Mouse (Mus musculus) limb, embryonic 11.5 days (tissue): ENCODE data around the gene Amigo1. TPM values are rescaled to one million over a fixed set of nuclear protein-coding genes. Genes with fewer than 3 reads are reported as not detected.

Experiments used
- ATAC-seq: fragments of 200-750 bp; cut with Nextera tagmentation; 2 replicates; pipeline ENCODE4 v1.8.0; 2017; ENCODE audit warnings: low read depth; ENCODE audit not compliant: insufficient number of reproducible peaks, low FRiP score, low TSS enrichment
- DNase-seq: peaks from one replicate; pipeline ENCODE4 v3.0.0-alpha.2; 2015; ENCODE audit warnings: low spot score
- H3K27ac ChIP-seq: fragments of 300-500 bp; sonication (generic); replicated peaks from 2 replicates; pipeline ENCODE4 v1.5.1; 2014; ENCODE audit warnings: low read depth, mild to moderate bottlenecking, low read length
- H3K27me3 ChIP-seq: fragments of 300-500 bp; sonication (generic); 2 replicates; pipeline ENCODE4 v1.6.1; 2014; ENCODE audit warnings: mild to moderate bottlenecking, low read length, mixed read lengths; ENCODE audit not compliant: control insufficient read depth, insufficient read depth
- H3K36me3 ChIP-seq: fragments of 300-500 bp; sonication (generic); 2 replicates; pipeline ENCODE4 v1.6.1; 2014; ENCODE audit warnings: mild to moderate bottlenecking, low read length, moderate library complexity, mixed read lengths; ENCODE audit not compliant: control insufficient read depth, insufficient read depth
- H3K4me1 ChIP-seq: fragments of 300-500 bp; sonication (generic); 2 replicates; pipeline ENCODE4 v1.6.1; 2014; ENCODE audit warnings: low read length, mixed read lengths; ENCODE audit not compliant: control insufficient read depth, insufficient read depth
- H3K4me2 ChIP-seq: fragments of 300-500 bp; sonication (generic); 2 replicates; pipeline ENCODE4 v1.6.1; 2014; ENCODE audit warnings: low read depth, mild to moderate bottlenecking, moderate library complexity; ENCODE audit not compliant: severe bottlenecking
- H3K4me3 ChIP-seq: fragments of 300-500 bp; sonication (generic); 2 replicates; pipeline ENCODE4 v1.5.1; 2014; ENCODE audit warnings: low read depth, low read length
- H3K9ac ChIP-seq: fragments of 300-500 bp; sonication (generic); 2 replicates; pipeline ENCODE4 v1.6.1; 2014; ENCODE audit warnings: mild to moderate bottlenecking, low read length
- H3K9me3 ChIP-seq: fragments of 300-500 bp; sonication (generic); 2 replicates; pipeline ENCODE4 v1.6.1; 2016; ENCODE audit warnings: low read length; ENCODE audit not compliant: control insufficient read depth
- WGBS: fragments of 180-500 bp; shearing (Covaris S2); extraction: QIAGEN DNeasy Blood & Tissue Kit; methylation state at CpG from one replicate; pipeline ENCODE4 v1.1.7; 2014; 5-methylcytosine and 5-hydroxymethylcytosine counted together
- polyA plus RNA-seq: library from polyadenylated mRNA; unstranded; fragments of >200 nt; fragmentation: Nextera tagmentation; extraction: Ambion mirVana; gene quantifications from 2 replicates; pipeline ENCODE4 v1.2.1, GENCODE M21; 2014

Amigo1 gene
- polyA plus RNA-seq, 1 experiment from 2014 or later: 2.7 TPM

GRCm38 (mm10) chr3:108210771-108211139 lies 24.6 kb downstream of the Amigo1 start, which contains the start of gene Atxn7l2:
TSS of gene Atxn7l2 (minus strand) at chr3:108210934.
- WGBS: 0% methylated on average over 14 of the region's 14 CpGs
- H3K4me2 ChIP-seq: peak within 1 kb of the TSS; percentile 95
- peaks cover 12% of the 10 kb centered on the region for H3K4me1 ChIP-seq
- peak within 1 kb of the TSS; percentile 61 for H3K4me3 ChIP-seq
- H3K27ac ChIP-seq: peak within 1 kb of the TSS; percentile 80
- no peaks in the 10 kb centered on the region for H3K27me3 ChIP-seq
- peak within 1 kb of the TSS; percentile 86 for H3K9ac ChIP-seq
- peaks cover 9% of the 10 kb centered on the region; the same call in 1 of the 2 replicates for H3K36me3 ChIP-seq
- ATAC-seq: peak; percentile 81
- H3K9me3 ChIP-seq: no peaks in the 10 kb centered on the region
- no peak for DNase-seq

GRCm38 (mm10) chr3:108211845-108212244 lies 25.7 kb downstream of the Amigo1 start:
- peaks cover 5% of the 10 kb centered on the region; the same call in 1 of the 2 replicates for H3K36me3 ChIP-seq
- H3K27ac ChIP-seq: no peak overlapping the region
- no peak overlapping the region for H3K4me3 ChIP-seq
- no peak overlapping the region for H3K9ac ChIP-seq
- no peak for ATAC-seq
- no peak for DNase-seq
- H3K4me1 ChIP-seq: peaks cover 12% of the 10 kb centered on the region
- H3K4me2 ChIP-seq: no peak overlapping the region
- H3K9me3 ChIP-seq: no peaks in the 10 kb centered on the region
- WGBS: 87% methylated on average over 6 of the region's 6 CpGs
- H3K27me3 ChIP-seq: no peaks in the 10 kb centered on the region

GRCm38 (mm10) chr3:108212406-108212805 lies 26.3 kb downstream of the Amigo1 start:
- 80% methylated on average over 8 of the region's 8 CpGs for WGBS
- H3K36me3 ChIP-seq: peaks cover under 1% of the 10 kb centered on the region; the same call in 1 of the 2 replicates
- ATAC-seq (no peak), DNase-seq (no peak)
- no peak overlapping the region for H3K4me2 ChIP-seq
- H3K4me1 ChIP-seq: peaks cover 12% of the 10 kb centered on the region
- H3K27ac ChIP-seq: no peak overlapping the region
- H3K4me3 ChIP-seq: no peak overlapping the region
- no peak overlapping the region for H3K9ac ChIP-seq
- H3K27me3 ChIP-seq: no peaks in the 10 kb centered on the region
- H3K9me3 ChIP-seq: no peaks in the 10 kb centered on the region

GRCm38 (mm10) chr3:108214734-108215133 lies 28.6 kb downstream of the Amigo1 start:
- peaks cover 3% of the 10 kb centered on the region; the same call in 1 of the 2 replicates for H3K4me1 ChIP-seq
- H3K36me3 ChIP-seq: no peaks in the 10 kb centered on the region
- ATAC-seq: no peak
- H3K4me2 ChIP-seq: no peak overlapping the region
- no peak overlapping the region for H3K4me3 ChIP-seq
- 17% methylated on average over 5 of the region's 5 CpGs for WGBS
- H3K27ac ChIP-seq: no peak overlapping the region
- H3K9me3 ChIP-seq: no peaks in the 10 kb centered on the region
- peak; percentile 75 for DNase-seq
- no peak overlapping the region for H3K9ac ChIP-seq
- H3K27me3 ChIP-seq: no peaks in the 10 kb centered on the region

GRCm38 (mm10) chr3:108220661-108221060 lies 34.5 kb downstream of the Amigo1 start:
- WGBS: 76% methylated on average over 3 of the region's 3 CpGs
- Histone ChIP-seq H3K4me2 (no peak overlapping the region), H3K9ac (no peak overlapping the region), H3K27me3 (peaks cover 13% of the 10 kb centered on the region), H3K4me3 (no peak overlapping the region), H3K36me3 (no peaks in the 10 kb centered on the region), H3K27ac (no peak overlapping the region), H3K4me1 (no peaks in the 10 kb centered on the region), H3K9me3 (no peaks in the 10 kb centered on the region)
- ATAC-seq (no peak), DNase-seq (no peak)

- peaks cover 33% of the 10 kb centered on the region for H3K27me3 ChIP-seq
- H3K9me3 ChIP-seq: no peaks in the 10 kb centered on the region
- 2% methylated on average over 66 of the region's 67 CpGs for WGBS
Observed at GRCm38 (mm10) chr3:108225711-108226557, 39.8 kb downstream of the Amigo1 start.

GRCm38 (mm10) chr3:108226558-108227350 lies 40.6 kb downstream of the Amigo1 start, which contains the start of gene Sypl2:
TSS of gene Sypl2 (minus strand) at chr3:108226648.
- Histone ChIP-seq H3K27me3 (peaks cover 33% of the 10 kb centered on the region), H3K9ac (peak within 1 kb of the TSS; percentile 40), H3K4me3 (peak within 1 kb of the TSS; percentile 37), H3K4me2 (peak within 1 kb of the TSS; percentile 60), H3K36me3 (no peaks in the 10 kb centered on the region), H3K9me3 (no peaks in the 10 kb centered on the region), H3K27ac (no peak within 1 kb of the TSS), H3K4me1 (0 out of 2 replicates have a peak, but pooled peaks cover 10% of the 10 kb centered on the region)
- 5% methylated on average over 43 of the region's 44 CpGs for WGBS
- DNase-seq (peak; percentile 76), ATAC-seq (no peak)

More at GRCm38 (mm10) chr3:108225711-108226557, 39.8 kb downstream of the Amigo1 start:
- peak; percentile 64 for DNase-seq
- Histone ChIP-seq H3K4me1 (0 out of 2 replicates have a peak, but pooled peaks cover 10% of the 10 kb centered on the region), H3K4me2 (peak overlapping the region; percentile 60), H3K27ac (no peak overlapping the region), H3K36me3 (no peaks in the 10 kb centered on the region), H3K9ac (peak overlapping the region; percentile 40), H3K4me3 (peak overlapping the region; percentile 37)
- ATAC-seq: peak; percentile 51; the same call in 1 of the 2 replicates

GRCm38 (mm10) chr3:108227521-108227920 lies 41.4 kb downstream of the Amigo1 start:
- no peak for DNase-seq
- Histone ChIP-seq H3K4me1 (0 out of 2 replicates have a peak, but pooled peaks cover 10% of the 10 kb centered on the region), H3K27me3 (peaks cover 33% of the 10 kb centered on the region), H3K4me2 (no peak overlapping the region), H3K9ac (no peak overlapping the region), H3K36me3 (no peaks in the 10 kb centered on the region), H3K27ac (no peak overlapping the region), H3K9me3 (no peaks in the 10 kb centered on the region), H3K4me3 (no peak overlapping the region)
- ATAC-seq: no peak
- 71% methylated on average over 2 of the region's 2 CpGs for WGBS
